ENCODE assay signal across 8 mouse cellular contexts in genomic region chr8:106870051-106870450, GRCm38 (mm10). TPM values are rescaled to one million over a fixed set of nuclear protein-coding genes. Genes with fewer than 3 reads are reported as not detected.
DNase-seq lines count a peak whose midpoint lies in the region; ATAC-seq lines count a peak whose summit lies in the region.
"Had no signal": no experiment of that assay in that cellular context is flagged by ENCODE, and none has a peak within 500 bp of the region (broad histone marks: within the 10 kb centered on the region; RNA-seq: fewer than 3 reads in every experiment).

TSS of gene Has3 (plus strand) at chr8:106870242.

- H3K9me3 ChIP-seq in forebrain, embryonic 12.5 days, result no peaks in the 10 kb centered on the region

- H3K4me3 ChIP-seq in forebrain, embryonic 12.5 days (replicated peaks), result peak within 1 kb of the TSS; percentile 62

- H3K9ac ChIP-seq in forebrain, embryonic 12.5 days, result peak within 1 kb of the TSS; percentile 70

- peak; percentile 43 for DNase-seq in right cerebral cortex, postnatal 14 days
- no peak for DNase-seq in right cerebral cortex, postnatal 36 days (ENCODE audit: low spot score in 2 of 2)
- peak; percentile 21 for DNase-seq in induced T-regulatory cell, adult 2 months (ENCODE audit: low read depth)
- peak; percentile 32 for DNase-seq in lung, postnatal 36 days
- DNase-seq in gastrocnemius, postnatal 25 days, result no peak
- DNase-seq in cerebellum, adult 18-20 months, result no peak

- H3K27ac ChIP-seq in forebrain, embryonic 12.5 days, result peak within 1 kb of the TSS; percentile 61; the same call in 1 of the 2 replicates
- H3K27ac ChIP-seq: macrophage had no signal

- H3K4me1 ChIP-seq in forebrain, embryonic 12.5 days, result peaks cover 35% of the 10 kb centered on the region

- H3K27me3 ChIP-seq in forebrain, embryonic 12.5 days, result peaks cover 61% of the 10 kb centered on the region

- peak within 1 kb of the TSS; percentile 96 for H3K4me2 ChIP-seq in forebrain, embryonic 12.5 days

- peaks cover 12% of the 10 kb centered on the region; the same call in 1 of the 2 replicates for H3K36me3 ChIP-seq in forebrain, embryonic 12.5 days (replicated peaks)

- no peak for ATAC-seq in forebrain, embryonic 12.5 days (ENCODE audit: low FRiP score)

- under 1% methylated on average over 18 of the region's 18 CpGs for WGBS in forebrain, embryonic 12.5 days

RNA-seq across cellular contexts. Expression of gene Has3, which starts in this region (rescaled TPM):
- polyA plus RNA-seq in forebrain, embryonic 12.5 days (2016; fragmentation: Nextera tagmentation; extraction: Ambion mirVana), result 0.56 and 0.62 TPM in 2 replicates
- total RNA-seq in gastrocnemius, postnatal 25 days (2021), result 1 to 10 TPM in 1 of 2 experiments, under 1 TPM in 1; 0.74 to 1.3 TPM

Comparison
In these comparisons a context has a peak if more than half of its experiments do, and no peak if none do; other contexts are left out.
1. DNase-seq: peak in right cerebral cortex, postnatal 14 days (single experiment), induced T-regulatory cell, adult 2 months (single experiment) and lung, postnatal 36 days (single experiment); none in right cerebral cortex, postnatal 36 days (0 of 2), gastrocnemius, postnatal 25 days (single experiment) and cerebellum, adult 18-20 months (0 of 2).